Mouse (Mus musculus) lung, embryonic 16.5 days (tissue): ENCODE measurements around the gene Isg20l2. TPM values are rescaled to one million over a fixed set of nuclear protein-coding genes. Genes with fewer than 3 reads are reported as not detected.
A peak's percentile ranks its signal among the peaks of the same experiment; 100 is the strongest.

ENCODE experiments used
- ATAC-seq: fragments of 200-750 bp; cut with Nextera tagmentation; 2 replicates; pipeline ENCODE4 v1.8.0; 2017; ENCODE audit warnings: low read depth, mild to moderate bottlenecking, moderate library complexity
- H3K27ac ChIP-seq: fragments of 300-500 bp; sonication (generic); 2 replicates; pipeline ENCODE4 v1.5.1; 2014; ENCODE audit warnings: mild to moderate bottlenecking, control low read depth, low read length
- H3K27me3 ChIP-seq: fragments of 300-500 bp; sonication (generic); 2 replicates; pipeline ENCODE4 v1.6.1; 2014; ENCODE audit warnings: low read depth, low read length, mixed read lengths; ENCODE audit not compliant: control insufficient read depth, insufficient read depth
- H3K36me3 ChIP-seq: fragments of 300-500 bp; sonication (generic); 2 replicates; pipeline ENCODE4 v1.6.1; 2014; ENCODE audit warnings: low read length; ENCODE audit not compliant: control insufficient read depth, insufficient read depth
- H3K4me1 ChIP-seq: fragments of 300-500 bp; sonication (generic); replicated peaks from 2 replicates; pipeline ENCODE4 v1.6.1; 2014; ENCODE audit warnings: low read length, mixed read lengths; ENCODE audit not compliant: control insufficient read depth, insufficient read depth
- H3K4me2 ChIP-seq: fragments of 300-500 bp; sonication (generic); 2 replicates; pipeline ENCODE4 v1.6.1; 2014; ENCODE audit warnings: low read depth, low read length, control low read depth
- H3K4me3 ChIP-seq: fragments of 300-500 bp; sonication (generic); 2 replicates; pipeline ENCODE4 v1.5.1; 2014; ENCODE audit warnings: mild to moderate bottlenecking, low read length, control low read depth
- H3K9ac ChIP-seq: fragments of 300-500 bp; sonication (generic); 2 replicates; pipeline ENCODE4 v1.6.1; 2014; ENCODE audit warnings: low read length, control low read depth
- H3K9me3 ChIP-seq: fragments of 300-500 bp; sonication (generic); 2 replicates; pipeline ENCODE4 v1.6.1; 2016; ENCODE audit warnings: low read length; ENCODE audit not compliant: control insufficient read depth
- WGBS: fragments of 180-500 bp; shearing (Covaris S2); extraction: QIAGEN DNeasy Blood & Tissue Kit; methylation state at CpG from one replicate; pipeline ENCODE4 v1.1.7; 2014; 5-methylcytosine and 5-hydroxymethylcytosine counted together
- polyA plus RNA-seq: library from polyadenylated mRNA; unstranded; fragments of >200 nt; fragmentation: Nextera tagmentation; extraction: Ambion mirVana; gene quantifications from 2 replicates; pipeline ENCODE4 v1.2.1, GENCODE M21; 2015

The Isg20l2 gene
- polyA plus RNA-seq, 1 experiment from 2014 or later, result 54.8 TPM

- Histone ChIP-seq H3K4me2 (no peak overlapping the region), H3K9ac (no peak overlapping the region), H3K27me3 (no peaks in the 10 kb centered on the region), H3K27ac (no peak overlapping the region), H3K4me1 (peaks cover 37% of the 10 kb centered on the region), H3K4me3 (no peak overlapping the region), H3K9me3 (no peaks in the 10 kb centered on the region), H3K36me3 (no peaks in the 10 kb centered on the region)
- whole genome bisulfite sequencing, result 80% methylated on average over 5 of the region's 5 CpGs
- ATAC-seq, result no peak
Measured at GRCm38 (mm10) chr3:87979493-87979892, 49.4 kb downstream of the Isg20l2 start.

GRCm38 (mm10) chr3:87980085-87980484 is 50.0 kb downstream of the Isg20l2 start:
- no peaks in the 10 kb centered on the region for H3K9me3 ChIP-seq
- no peak for ATAC-seq
- H3K4me3 ChIP-seq, result no peak overlapping the region
- no peak overlapping the region for H3K4me2 ChIP-seq
- WGBS, result 47% methylated on average over 3 of the region's 3 CpGs
- H3K27me3 ChIP-seq, result no peaks in the 10 kb centered on the region
- H3K4me1 ChIP-seq, result peaks cover 37% of the 10 kb centered on the region
- no peaks in the 10 kb centered on the region for H3K36me3 ChIP-seq
- no peak overlapping the region for H3K9ac ChIP-seq
- no peak overlapping the region for H3K27ac ChIP-seq

GRCm38 (mm10) chr3:87980728-87981127 is 50.6 kb downstream of the Isg20l2 start:
- H3K27me3 ChIP-seq, result no peaks in the 10 kb centered on the region
- H3K36me3 ChIP-seq, result no peaks in the 10 kb centered on the region
- no peak overlapping the region for H3K9ac ChIP-seq
- no peak for ATAC-seq
- H3K9me3 ChIP-seq, result no peaks in the 10 kb centered on the region
- H3K27ac ChIP-seq, result no peak overlapping the region
- no peak overlapping the region for H3K4me2 ChIP-seq
- no peak overlapping the region for H3K4me3 ChIP-seq
- peaks cover 44% of the 10 kb centered on the region for H3K4me1 ChIP-seq
- WGBS, result 71% methylated on average over 5 of the region's 5 CpGs

GRCm38 (mm10) chr3:87981214-87981760 is 51.2 kb downstream of the Isg20l2 start:
- 80% methylated on average over 6 of the region's 6 CpGs for WGBS
- ATAC-seq, result no peak
- H3K4me1 ChIP-seq, result peaks cover 48% of the 10 kb centered on the region
- no peaks in the 10 kb centered on the region for H3K27me3 ChIP-seq
- no peak overlapping the region for H3K4me2 ChIP-seq
- no peak overlapping the region for H3K9ac ChIP-seq
- H3K36me3 ChIP-seq, result no peaks in the 10 kb centered on the region
- H3K9me3 ChIP-seq, result no peaks in the 10 kb centered on the region
- peak overlapping the region; percentile 98 for H3K27ac ChIP-seq
- H3K4me3 ChIP-seq, result no peak overlapping the region

GRCm38 (mm10) chr3:87981894-87982835 is 52.1 kb downstream of the Isg20l2 start:
- peak; percentile 64 for ATAC-seq
- 28% methylated on average over 12 of the region's 12 CpGs for WGBS

GRCm38 (mm10) chr3:87982836-87983601 is 52.9 kb downstream of the Isg20l2 start:
- Histone ChIP-seq H3K4me2 (peak overlapping the region; percentile 50), H3K36me3 (no peaks in the 10 kb centered on the region), H3K4me1 (peaks cover 64% of the 10 kb centered on the region), H3K9ac (peak overlapping the region; percentile 57), H3K27ac (peak overlapping the region; percentile 98), H3K9me3 (no peaks in the 10 kb centered on the region), H3K4me3 (peak overlapping the region; percentile 24), H3K27me3 (no peaks in the 10 kb centered on the region)
- ATAC-seq, result peak; percentile 81
- 2% methylated on average over 13 of the region's 13 CpGs for WGBS

More at GRCm38 (mm10) chr3:87981894-87982835, 52.1 kb downstream of the Isg20l2 start:
- Histone ChIP-seq H3K4me2 (peak overlapping the region; percentile 50), H3K27ac (peak overlapping the region; percentile 98), H3K36me3 (no peaks in the 10 kb centered on the region), H3K27me3 (no peaks in the 10 kb centered on the region), H3K9me3 (no peaks in the 10 kb centered on the region), H3K9ac (peak overlapping the region; percentile 57), H3K4me1 (peaks cover 56% of the 10 kb centered on the region), H3K4me3 (peak overlapping the region; percentile 9)

GRCm38 (mm10) chr3:87983627-87984026 is 53.5 kb downstream of the Isg20l2 start:
- peak overlapping the region; percentile 98 for H3K27ac ChIP-seq
- H3K4me2 ChIP-seq, result peak overlapping the region; percentile 50
- 42% methylated on average over 6 of the region's 6 CpGs for WGBS
- no peaks in the 10 kb centered on the region for H3K36me3 ChIP-seq
- H3K9me3 ChIP-seq, result no peaks in the 10 kb centered on the region
- H3K27me3 ChIP-seq, result peaks cover under 1% of the 10 kb centered on the region
- H3K4me3 ChIP-seq, result no peak overlapping the region; the same call in 1 of the 2 replicates
- H3K9ac ChIP-seq, result peak overlapping the region; percentile 34; the same call in 1 of the 2 replicates
- no peak for ATAC-seq
- H3K4me1 ChIP-seq, result peaks cover 67% of the 10 kb centered on the region

- 25% methylated on average over 3 of the region's 3 CpGs for WGBS
- Histone ChIP-seq H3K27ac (peak overlapping the region; percentile 98), H3K9ac (peak overlapping the region; percentile 44; the same call in 1 of the 2 replicates), H3K4me2 (no peak overlapping the region), H3K9me3 (no peaks in the 10 kb centered on the region), H3K36me3 (no peaks in the 10 kb centered on the region), H3K4me1 (peaks cover 67% of the 10 kb centered on the region), H3K4me3 (no peak overlapping the region), H3K27me3 (peaks cover 5% of the 10 kb centered on the region)
- ATAC-seq, result no peak
Measured at GRCm38 (mm10) chr3:87984094-87984493, 54.0 kb downstream of the Isg20l2 start.
